Mouse (Mus musculus) testis, postnatal 10 days (tissue): ENCODE results near the gene Mrpl22.
A peak's percentile ranks its signal among the peaks of the same experiment; 100 is the strongest.
"Not testable (repeated sequence)": the region's sequence is repeated elsewhere in the genome, so short reads cannot be mapped to it uniquely, and the experiment has no call there.

Experiments used
- DNase-seq: peaks from one replicate; pipeline ENCODE4 v3.0.0; 2021; ENCODE audit warnings: low spot score

Gene Mrpl22

DNA sequence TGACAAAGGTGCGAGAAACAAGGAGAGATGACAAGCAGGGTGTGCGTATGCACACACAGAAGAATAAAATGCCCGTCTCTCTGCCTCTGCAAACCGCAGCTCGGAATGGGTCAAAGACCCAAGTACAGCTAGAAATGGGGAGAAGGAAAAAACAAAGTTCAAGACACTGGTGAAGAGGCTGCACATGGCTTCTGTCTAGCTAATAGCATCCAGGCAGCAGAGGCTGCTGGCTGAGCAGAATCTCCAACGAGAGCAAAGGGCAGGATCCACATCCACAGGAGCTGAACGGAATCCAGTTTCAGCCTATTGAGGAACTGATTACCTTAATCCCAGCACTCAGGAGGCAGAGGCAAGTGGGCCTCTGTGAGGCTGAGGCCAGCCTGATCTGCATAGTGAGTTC lies 9.3 kb downstream of the Mrpl22 start:
- no peak for DNase-seq

DNA sequence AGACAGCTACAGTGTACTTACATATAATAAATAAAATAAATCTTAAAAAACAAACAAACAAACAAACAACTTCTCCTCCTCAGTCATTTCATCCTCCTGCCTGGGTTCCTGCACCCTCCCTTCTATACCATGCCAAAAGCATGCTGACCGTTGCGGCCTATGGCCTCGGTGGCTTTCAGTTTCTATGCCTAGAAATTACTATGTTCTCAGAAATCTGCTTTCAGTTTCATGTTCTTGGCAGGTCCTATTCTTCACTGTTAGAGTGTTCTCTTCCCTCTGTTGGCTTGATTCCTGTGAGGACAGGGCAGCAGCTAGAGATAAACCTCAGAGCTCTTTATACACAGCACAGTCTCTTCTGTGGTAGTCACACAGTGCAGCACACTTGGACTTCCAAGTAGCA lies 12.1 kb downstream of the Mrpl22 start:
- DNase-seq = no peak

- DNase-seq = no peak
Measured at GRCm38 (mm10) chr11:58189675-58190074, 18.2 kb downstream of the Mrpl22 start.

- DNase-seq = no peak
Measured at GRCm38 (mm10) chr11:58193326-58193725, 21.9 kb downstream of the Mrpl22 start.

DNA sequence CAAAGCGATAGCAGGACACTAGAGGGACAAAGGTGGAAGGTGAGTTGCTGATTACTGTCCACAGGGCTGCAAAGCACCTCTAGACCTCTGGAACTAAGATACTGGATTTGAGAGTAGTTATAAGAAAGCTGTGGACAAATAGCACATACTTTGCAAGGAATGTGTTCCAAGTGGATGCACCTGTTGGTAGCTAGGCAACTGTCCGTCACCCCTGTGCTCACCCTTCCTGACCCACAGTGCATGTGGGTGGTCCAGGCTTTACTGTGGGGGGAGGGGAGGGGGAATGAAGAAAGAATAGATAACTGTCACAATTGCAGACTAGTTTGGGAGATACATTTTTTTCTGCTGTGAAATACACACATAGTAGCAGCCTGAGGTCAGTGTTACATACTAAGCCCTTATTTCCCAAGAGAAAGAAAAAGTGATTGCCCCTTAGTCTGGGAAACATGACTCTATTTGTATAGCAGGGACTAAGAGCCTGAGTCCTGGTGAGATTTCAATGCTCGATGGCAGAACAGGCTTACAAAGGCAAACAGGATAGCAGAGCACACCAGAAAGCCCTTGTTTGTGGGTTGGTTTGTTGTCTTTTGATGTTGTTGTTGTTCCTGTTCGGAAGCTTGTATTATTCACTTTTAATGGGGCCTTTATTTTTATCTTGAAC lies 22.5 kb downstream of the Mrpl22 start:
- DNase-seq = no peak

GRCm38 (mm10) chr11:58198663-58199062 lies 27.2 kb downstream of the Mrpl22 start:
- DNase-seq = no peak

DNA sequence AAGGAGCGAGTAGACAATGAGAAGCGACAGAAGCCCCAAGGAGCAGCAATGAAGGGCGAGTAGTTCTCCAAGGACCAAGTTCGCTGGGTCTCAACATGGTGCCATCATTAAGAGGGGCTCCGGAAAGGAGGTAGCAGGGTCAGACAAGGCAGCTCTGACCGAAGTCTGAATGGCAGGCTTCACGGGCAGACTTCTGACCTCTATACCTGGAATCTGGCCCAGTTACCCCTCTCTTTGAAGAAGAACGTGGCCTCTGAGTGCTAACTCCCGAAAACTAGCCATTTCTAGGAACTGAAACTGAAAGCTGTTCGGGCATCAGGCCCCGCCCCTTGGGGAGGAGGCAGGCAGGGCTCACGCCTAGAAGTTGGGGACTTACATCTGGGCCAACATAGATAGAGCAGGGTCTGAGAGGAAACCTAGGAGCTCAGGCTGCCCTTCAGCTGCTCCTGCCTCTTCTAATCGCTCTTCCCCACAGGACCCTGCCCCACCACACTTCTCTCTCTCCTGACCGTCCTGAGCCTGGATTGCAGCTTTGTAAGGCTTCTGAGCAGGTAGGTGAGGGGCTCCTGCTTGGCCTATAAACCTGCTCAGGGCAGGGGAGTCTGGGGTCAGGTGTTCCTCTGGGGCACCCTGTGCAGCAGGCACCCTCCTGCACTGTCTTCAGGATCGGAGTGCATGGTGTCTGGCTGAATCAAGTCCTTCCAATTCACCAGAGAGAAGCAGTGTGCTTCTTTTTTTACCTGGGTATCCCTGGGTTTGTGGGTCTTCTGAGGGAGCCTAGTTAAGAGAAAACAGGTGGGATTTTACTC lies 28.0 kb downstream of the Mrpl22 start, which contains the start of the genes Igtp and Irgm2:
Igtp (plus strand) TSS at position 328 of the 809 bp plus-strand sequence.
Irgm2 (plus strand) TSS at position 390 of the 809 bp plus-strand sequence.
- peak; percentile 87 for DNase-seq

DNA sequence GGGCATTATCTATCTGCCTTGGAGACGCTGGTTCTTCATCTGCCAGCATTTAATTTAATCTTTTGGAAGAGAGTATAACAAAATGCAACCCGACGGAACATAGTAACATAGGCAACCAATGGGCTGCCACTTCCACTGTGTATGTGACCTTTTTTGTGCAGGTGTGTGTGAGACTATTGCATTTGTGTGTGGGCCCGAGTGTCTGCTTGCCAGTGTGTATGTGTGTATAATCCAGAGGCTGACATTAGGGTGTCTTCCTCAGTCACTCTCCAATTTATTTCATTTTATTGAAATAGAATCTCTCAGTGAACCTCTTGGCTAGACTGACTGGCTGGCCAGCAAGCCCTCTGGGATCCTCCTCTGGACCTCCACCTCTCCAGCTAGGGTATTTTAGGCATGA lies 28.8 kb downstream of the Mrpl22 start:
- DNase-seq = no peak

- DNase-seq = no peak
Measured at GRCm38 (mm10) chr11:58201052-58201451, 29.6 kb downstream of the Mrpl22 start.

GRCm38 (mm10) chr11:58210321-58210886 lies 38.9 kb downstream of the Mrpl22 start:
- no peak for DNase-seq

DNA sequence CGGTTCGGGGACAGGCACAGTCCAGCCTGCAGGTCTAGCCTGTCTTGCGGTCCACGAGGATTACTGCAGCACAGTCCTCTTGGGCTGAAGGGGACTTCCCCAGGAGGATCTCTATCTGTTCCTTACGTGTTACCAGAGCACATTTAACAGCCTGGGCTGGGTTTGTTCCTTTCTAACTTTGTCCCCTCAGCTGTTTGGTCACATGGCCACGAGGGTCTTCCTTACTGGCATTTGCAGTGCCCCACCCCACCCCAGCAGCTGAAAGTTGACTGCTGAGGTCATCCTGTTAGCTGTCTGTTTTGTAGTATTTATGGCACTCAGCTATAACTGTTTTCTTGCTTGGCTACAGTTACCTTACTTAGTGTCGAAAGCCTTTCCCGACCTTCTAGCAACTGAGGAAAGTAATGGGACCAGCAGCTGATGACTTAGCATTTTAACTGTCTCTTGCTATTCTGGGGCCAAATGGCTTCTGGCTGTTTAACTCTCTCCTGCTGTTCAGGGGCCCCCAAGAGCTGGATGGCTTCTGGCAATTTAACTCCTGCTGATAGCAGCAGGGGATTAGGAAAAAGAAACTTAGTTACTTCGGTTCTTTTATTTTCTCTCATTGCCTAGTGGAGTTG lies 39.7 kb downstream of the Mrpl22 start:
- DNase-seq = no peak

GRCm38 (mm10) chr11:58211682-58212067 lies 40.2 kb downstream of the Mrpl22 start:
- no peak for DNase-seq

GRCm38 (mm10) chr11:58213673-58214342 lies 42.3 kb downstream of the Mrpl22 start:
- no peak for DNase-seq

DNA sequence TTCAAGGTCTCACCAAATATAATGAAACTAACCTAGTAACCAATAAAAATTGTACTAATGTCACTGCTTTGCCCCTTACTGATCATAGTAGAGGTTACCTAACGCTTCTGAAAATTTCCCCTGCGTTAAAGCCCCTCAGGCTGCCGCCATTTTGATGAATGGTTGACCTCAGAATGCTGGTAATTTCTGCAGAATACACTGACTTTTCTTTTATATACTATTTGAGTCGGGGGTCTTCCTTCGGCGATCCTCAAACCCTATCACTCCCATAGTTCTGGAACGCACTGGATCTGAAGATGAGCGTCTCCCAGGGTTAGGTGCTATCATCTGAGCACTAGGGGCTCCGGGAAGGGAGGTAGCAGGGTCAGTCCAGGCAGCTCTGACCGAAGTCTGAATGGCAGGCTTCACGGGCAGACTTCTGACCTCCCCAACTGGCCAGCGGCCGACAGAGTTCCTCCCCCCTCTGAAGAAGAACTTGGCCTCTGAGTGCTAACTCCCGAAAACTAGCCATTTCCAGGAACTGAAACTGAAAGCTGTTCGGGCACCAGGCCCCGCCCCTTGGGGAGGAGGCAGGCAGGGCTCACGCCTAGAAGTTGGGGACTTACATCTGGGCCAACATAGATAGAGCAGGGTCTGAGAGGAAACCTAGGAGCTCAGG lies 43.1 kb downstream of the Mrpl22 start:
- peak; percentile 88 for DNase-seq

- not testable (repeated sequence) for DNase-seq
Measured at GRCm38 (mm10) chr11:58215049-58215430, 43.6 kb downstream of the Mrpl22 start.

GRCm38 (mm10) chr11:58215814-58216213 lies 44.4 kb downstream of the Mrpl22 start:
- DNase-seq = no peak

DNA sequence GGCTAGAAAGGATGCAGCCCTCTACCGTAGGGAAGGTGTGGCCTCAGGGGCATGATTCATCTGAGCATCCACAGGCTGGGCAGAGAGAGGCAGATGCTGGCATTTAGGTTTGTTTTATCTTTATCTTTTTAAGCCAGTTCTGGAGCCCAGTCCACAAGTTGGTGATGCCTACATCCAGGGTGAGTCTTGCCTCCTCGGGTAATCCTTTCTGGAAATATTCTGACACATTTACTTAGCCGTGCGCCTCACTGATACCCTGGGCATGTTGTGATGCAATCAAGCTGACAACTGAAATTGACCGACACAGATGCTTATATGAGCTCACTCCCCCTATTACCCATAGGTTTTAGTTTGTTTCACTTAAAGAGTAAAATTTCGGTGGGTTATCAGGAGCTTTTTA lies 45.4 kb downstream of the Mrpl22 start:
- no peak for DNase-seq

GRCm38 (mm10) chr11:58223751-58224150 lies 52.3 kb downstream of the Mrpl22 start:
- DNase-seq = no peak

DNA sequence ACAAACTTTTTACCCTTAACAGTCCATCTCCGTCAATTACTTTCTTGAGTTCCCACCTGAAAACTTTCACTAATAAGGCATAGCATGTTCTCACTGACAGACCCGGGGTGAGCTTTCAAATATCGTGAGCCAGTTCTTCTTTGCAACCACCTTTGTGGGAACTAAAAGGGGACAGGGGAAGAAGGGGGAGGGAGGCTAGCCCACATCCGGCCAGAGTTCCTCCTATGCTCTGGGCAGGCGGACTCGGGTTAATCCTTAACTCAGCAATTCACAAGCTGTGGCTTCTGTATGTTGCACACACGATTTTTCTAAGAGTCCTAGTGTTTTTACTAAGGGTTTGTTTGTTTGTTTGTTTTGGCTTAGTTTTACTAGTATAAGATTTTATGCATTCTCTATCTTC lies 52.9 kb downstream of the Mrpl22 start:
- DNase-seq = no peak

DNA sequence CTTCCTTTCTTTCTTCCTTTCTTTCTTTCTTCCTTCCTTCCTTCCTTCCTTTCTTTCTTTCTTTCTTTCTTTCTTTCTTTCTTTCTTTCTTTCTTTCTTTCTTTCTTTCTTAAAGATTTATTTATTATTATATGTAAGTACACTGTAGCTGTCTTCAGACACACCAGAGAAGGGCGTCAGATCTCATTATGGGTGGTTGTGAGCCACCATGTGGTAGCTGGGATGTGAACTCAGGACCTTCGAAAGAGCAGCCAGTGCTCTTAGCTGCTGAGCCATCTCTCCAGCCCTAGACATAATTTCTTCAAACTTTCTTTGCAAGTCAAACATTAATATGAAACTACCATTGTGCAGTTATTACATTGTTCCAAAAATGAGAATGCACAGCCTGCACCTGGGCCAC lies 53.4 kb downstream of the Mrpl22 start:
- not testable (repeated sequence) for DNase-seq

DNA sequence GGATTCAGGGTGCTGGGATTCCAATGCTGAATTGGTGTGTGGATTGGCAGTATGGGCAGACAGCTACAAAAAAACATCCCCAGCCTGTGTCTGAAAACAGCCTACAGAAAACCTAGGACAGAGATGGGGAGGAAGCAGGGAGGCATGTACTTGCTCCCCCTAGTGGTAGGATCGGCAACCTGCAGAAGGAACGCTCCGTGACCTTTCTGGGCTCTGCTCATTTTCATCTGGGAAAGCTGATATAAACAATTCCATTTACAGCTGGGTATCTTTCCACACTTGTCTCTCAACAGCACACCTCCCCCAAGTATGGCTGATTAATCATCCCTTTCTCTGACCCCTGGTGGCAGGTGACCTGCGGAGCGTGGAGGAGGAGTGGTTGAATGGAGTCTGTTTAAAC lies 54.2 kb downstream of the Mrpl22 start:
- DNase-seq = peak; percentile 82

DNA sequence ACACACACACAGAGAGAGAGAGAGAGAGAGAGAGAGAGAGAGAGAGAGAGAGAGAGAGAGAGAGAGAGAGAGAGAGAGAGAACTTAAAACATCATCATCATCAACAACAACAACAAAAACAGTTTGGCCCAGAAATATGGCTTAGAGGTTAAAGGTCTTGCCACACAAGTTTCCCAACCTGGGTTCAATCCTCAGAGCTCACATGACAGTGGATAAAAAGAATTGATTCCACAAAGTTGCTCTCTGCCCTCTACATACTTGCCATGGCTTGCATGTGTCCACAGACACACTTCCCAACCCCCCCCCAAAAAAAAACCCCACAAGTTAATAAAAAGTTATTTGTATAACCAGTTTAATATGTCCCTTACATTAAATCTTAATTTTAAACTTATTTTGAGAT lies 55.0 kb downstream of the Mrpl22 start:
- DNase-seq = no peak
